Mouse (Mus musculus) left cerebral cortex, adult 9 months (tissue): ENCODE results near the gene Hoxb7.

ENCODE experiments used
- DNase-seq, 2 experiments: peaks; one replicate each; pipeline ENCODE4 v3.0.0; 2022; ENCODE audit warnings: low spot score in 2 of 2

The Hoxb7 gene

GRCm38 (mm10) chr11:96300354-96301063 lies 14.1 kb downstream of the Hoxb7 start:
- DNase-seq, result no peak

- DNase-seq, result no peak
Measured at GRCm38 (mm10) chr11:96301064-96301431, 14.6 kb downstream of the Hoxb7 start.

- peak; percentile 11 to 31 for DNase-seq
Measured at GRCm38 (mm10) chr11:96301837-96302236, 15.4 kb downstream of the Hoxb7 start.

GRCm38 (mm10) chr11:96302381-96303150 lies 16.1 kb downstream of the Hoxb7 start:
- no peak for DNase-seq

GRCm38 (mm10) chr11:96303151-96304099 lies 17.0 kb downstream of the Hoxb7 start, which contains the start of gene Hoxb5:
Gene Hoxb5, plus strand, starts transcription at chr11:96303336.
- peak in 1 of 2 experiments; percentile 13 for DNase-seq

- DNase-seq, result no peak
Measured at GRCm38 (mm10) chr11:96304381-96305195, 18.2 kb downstream of the Hoxb7 start.

GRCm38 (mm10) chr11:96305505-96306182 lies 19.2 kb downstream of the Hoxb7 start:
- DNase-seq, result no peak

GRCm38 (mm10) chr11:96306183-96306907 lies 19.9 kb downstream of the Hoxb7 start:
- no peak for DNase-seq

GRCm38 (mm10) chr11:96306908-96307269 lies 20.5 kb downstream of the Hoxb7 start:
- DNase-seq, result no peak

GRCm38 (mm10) chr11:96308763-96309162 lies 22.3 kb downstream of the Hoxb7 start:
- DNase-seq, result no peak

GRCm38 (mm10) chr11:96309288-96309687 lies 22.9 kb downstream of the Hoxb7 start:
- no peak for DNase-seq

- DNase-seq, result no peak
Measured at GRCm38 (mm10) chr11:96310183-96310938, 23.9 kb downstream of the Hoxb7 start.

GRCm38 (mm10) chr11:96311097-96311496 lies 24.7 kb downstream of the Hoxb7 start:
- no peak for DNase-seq

- DNase-seq, result no peak
Measured at GRCm38 (mm10) chr11:96311520-96312417, 25.3 kb downstream of the Hoxb7 start.

GRCm38 (mm10) chr11:96313134-96313533 lies 26.7 kb downstream of the Hoxb7 start:
- no peak for DNase-seq

GRCm38 (mm10) chr11:96313806-96314428 lies 27.5 kb downstream of the Hoxb7 start:
- no peak for DNase-seq

GRCm38 (mm10) chr11:96314671-96315343 lies 28.4 kb downstream of the Hoxb7 start:
- no peak for DNase-seq
